Mouse (Mus musculus): ENCODE measurements at regions not wholly inside any gene's neighbourhood (a gene's known extent, or its start where the extent isn't known, plus 50 kb on each side); places are given as distances from the start of the nearest gene placed in this dataset.

DNA sequence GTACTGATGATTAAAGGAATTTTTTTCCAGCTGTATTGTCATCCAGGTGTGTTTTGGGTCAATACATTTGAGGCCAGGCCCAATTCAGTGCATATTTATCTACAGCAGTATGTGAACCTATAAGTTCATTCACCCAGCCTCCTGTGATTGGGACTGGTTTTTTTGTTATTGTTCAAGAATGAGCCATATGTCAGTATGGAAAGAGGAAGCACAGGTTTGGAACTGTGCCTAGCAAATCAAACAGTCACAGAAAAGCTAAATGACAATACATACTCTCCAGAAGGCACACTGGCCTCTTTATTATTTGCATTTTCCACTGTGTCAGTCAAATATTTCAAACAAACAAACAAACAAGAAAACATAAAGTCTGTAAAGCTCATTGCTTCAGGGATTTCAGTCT lies 134.7 kb downstream of the Rnd3 start:
- in situ Hi-C loops (cut with MboI, MseI): loop anchor here (5.0 kb wide), 1 partner anchor 47 kb away; no protein-coding TSS in a partner anchor

- in situ Hi-C loops (cut with MboI, MseI): loop anchor here (5.0 kb wide), 1 partner anchor 46 kb away; no protein-coding TSS in a partner anchor
Measured at GRCm38 (mm10) chr2:51013090-51013489, 135.8 kb downstream of the Rnd3 start.

- in situ Hi-C loops (cut with MboI, MseI): no loop called here
Measured at GRCm38 (mm10) chr2:51008251-51008533, 140.7 kb downstream of the Rnd3 start.

GRCm38 (mm10) chr2:51007409-51008250 lies 141.3 kb downstream of the Rnd3 start:
- in situ Hi-C loops (cut with MboI, MseI): no loop called here

DNA sequence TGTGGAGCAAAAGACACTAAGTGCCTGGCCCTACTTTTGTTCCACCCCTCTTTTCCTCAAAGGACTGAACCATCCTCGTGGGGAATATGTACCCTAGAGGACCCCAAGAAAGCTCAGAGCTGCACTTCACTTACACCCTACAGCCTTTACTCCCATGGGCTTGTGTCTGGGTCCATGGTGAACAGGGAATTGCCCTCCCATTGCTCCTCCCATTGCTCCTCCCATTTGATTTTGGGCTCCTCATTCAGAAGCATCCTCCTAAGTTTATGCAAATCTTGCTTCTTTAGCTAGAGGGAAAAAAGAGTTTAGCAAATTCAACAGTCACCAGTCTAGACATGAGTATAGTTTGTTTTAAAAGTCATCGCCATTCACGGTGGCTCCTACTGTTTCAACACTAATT lies 142.1 kb downstream of the Rnd3 start:
- in situ Hi-C loops (cut with MboI, MseI): no loop called here

GRCm38 (mm10) chr2:51001548-51001947 lies 147.4 kb downstream of the Rnd3 start:
- in situ Hi-C loops (cut with MboI, MseI): no loop called here

- in situ Hi-C loops (cut with MboI, MseI): no loop called here
Measured at GRCm38 (mm10) chr2:50983883-50984410, 165.0 kb downstream of the Rnd3 start.

DNA sequence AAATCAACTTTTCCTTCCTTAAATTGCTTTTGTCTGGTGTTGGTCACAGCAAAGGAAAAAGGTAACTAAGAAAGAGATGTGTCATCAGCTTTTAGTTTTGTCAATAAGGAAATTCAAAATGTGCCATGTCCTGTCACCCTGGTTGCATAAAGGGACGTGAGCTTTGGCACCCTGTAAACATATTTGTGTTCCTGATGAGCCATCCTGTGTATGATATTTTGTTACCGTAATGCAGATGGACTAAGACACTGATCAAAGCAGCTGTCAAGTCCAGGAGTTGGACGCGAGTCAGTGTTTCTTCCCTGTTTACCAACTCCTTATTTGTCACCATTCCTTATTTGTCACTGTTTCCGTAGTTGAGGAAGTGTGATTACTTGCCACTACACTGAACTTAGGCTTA lies 166.3 kb downstream of the Rnd3 start:
- in situ Hi-C loops (cut with MboI, MseI): no loop called here

GRCm38 (mm10) chr2:50978356-50978755 lies 170.6 kb downstream of the Rnd3 start:
- in situ Hi-C loops (cut with MboI, MseI): no loop called here

- in situ Hi-C loops (cut with MboI, MseI): no loop called here
Measured at GRCm38 (mm10) chr2:50971131-50971825, 177.6 kb downstream of the Rnd3 start.

GRCm38 (mm10) chr2:50968382-50968781 lies 180.5 kb downstream of the Rnd3 start:
- in situ Hi-C loops (cut with MboI, MseI): loop anchor here (5.0 kb wide), 1 partner anchor 44 kb away; no protein-coding TSS in a partner anchor

DNA sequence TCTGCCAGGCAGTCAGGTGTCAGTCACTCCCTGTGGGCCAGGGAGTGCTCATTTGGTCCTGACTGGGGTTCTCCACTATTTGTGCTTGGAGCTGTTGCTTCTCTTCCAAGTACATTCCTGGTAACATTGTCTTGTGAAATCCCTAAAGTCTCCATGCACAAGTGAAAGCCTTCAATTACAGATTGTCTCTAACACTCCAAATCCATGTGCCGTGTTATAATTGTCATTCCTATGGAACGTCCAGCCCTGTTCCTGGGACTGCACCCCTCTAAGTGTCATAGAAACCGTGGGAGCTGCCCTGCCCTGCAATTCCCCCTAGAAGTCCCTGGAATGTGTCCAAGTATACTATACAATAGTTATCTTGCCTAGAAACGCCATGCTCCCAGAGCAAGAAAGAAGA lies 181.1 kb downstream of the Rnd3 start:
- in situ Hi-C loops (cut with MboI, MseI): loop anchor here (5.0 kb wide), 1 partner anchor 44 kb away; no protein-coding TSS in a partner anchor

DNA sequence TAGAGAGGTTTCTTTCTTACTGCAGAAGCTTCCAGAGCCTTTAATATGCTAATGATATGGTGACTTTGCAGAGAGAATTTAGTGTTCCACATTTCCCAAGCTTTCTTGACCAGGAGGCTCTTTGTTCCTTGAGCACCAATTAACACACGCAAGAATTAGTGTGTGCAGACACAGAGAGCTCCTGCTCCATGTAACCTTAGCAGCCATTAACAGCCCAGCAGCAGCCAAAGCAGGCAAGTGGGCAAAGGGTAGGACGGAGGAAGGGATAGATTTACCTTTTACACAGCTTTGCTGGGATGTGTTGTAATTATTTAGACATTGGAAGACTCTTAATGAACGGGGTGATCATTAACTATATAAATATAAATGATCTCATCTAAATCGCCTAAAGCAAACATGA lies 181.8 kb downstream of the Rnd3 start:
- in situ Hi-C loops (cut with MboI, MseI): loop anchor here (5.0 kb wide), 1 partner anchor 45 kb away; no protein-coding TSS in a partner anchor

DNA sequence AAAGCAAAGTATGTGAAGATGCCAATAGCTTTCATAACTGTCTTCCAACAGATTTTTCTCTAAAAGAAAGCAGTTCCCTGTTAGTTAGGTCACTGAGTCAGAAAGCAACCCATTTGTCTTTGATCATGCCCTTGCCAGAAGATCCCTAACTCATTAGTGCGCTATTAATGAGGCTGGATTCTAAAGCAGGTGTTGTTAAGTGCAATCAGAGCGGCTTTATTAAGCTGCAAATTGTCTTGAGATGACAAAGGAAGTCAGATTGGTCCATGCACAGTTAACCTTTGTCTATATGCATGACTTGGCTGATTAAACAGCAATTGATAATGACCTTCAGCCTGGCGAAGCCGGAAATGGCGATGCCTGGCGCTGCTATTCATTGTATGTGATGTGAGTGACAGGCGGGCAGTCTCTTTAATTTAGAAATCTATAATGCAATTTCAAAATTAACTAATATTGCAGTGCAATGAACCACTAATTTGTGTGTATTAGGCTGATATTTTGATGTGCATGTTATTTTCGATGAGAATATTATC lies 183.4 kb downstream of the Rnd3 start:
- in situ Hi-C loops (cut with MboI, MseI): loop anchor here (5.0 kb wide), 1 partner anchor 47 kb away; no protein-coding TSS in a partner anchor

DNA sequence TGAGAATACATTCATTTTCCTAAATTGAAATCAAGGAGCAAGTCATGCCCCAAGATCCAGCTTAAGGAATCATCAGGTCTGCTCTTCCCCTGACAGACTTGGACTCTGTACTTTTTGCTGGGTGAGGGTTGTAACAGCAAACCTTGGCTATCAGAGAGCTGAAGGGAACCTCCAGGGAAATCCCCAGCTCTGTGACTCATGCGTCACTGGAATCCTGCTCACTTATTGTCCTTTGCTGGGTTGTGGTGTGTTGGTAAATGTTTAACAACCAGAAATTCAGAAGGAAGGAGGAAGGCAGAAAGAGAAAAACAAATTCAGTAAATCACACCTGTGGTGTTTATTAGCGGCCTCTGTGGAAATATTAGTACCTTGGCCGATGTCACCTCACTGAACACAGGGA lies 184.8 kb downstream of the Rnd3 start:
- in situ Hi-C loops (cut with MboI, MseI): no loop called here

DNA sequence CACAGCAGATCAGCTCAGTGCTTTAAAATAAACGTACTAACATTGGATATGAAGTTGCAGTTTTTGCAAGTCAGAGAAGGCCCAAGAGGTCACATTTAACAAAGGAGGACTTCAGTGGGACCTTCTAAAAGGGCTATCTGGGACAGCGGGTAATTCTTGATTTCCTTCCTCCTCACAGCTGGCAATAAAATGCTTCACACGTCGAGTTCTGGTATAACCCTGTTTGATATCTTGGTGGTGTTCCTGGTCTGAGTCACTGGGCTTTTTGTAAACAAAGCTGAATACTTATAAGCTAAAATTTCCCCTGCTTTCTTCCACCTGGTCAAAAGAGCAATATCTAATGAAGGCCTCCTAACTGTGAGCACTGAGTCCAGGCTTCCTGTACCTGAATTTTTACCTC lies 187.9 kb downstream of the Rnd3 start:
- in situ Hi-C loops (cut with MboI, MseI): no loop called here

DNA sequence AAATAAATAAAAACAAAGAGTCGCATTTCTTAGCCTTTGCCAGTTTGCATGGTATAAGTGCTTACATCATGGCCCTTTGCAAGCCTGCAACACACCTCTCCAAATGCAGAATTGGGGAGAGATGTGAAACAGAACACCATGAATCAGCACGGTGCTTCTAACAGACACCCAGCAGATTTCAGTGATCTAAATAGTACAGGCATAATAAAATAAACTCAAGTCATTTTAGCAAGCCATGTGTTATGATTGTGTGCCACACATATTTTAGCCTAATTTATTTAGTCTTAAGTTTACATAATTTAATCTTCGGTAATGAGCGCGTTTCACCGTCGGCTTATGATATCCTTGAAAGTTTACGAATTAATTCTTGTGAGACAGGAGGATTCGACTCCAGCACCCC lies 189.6 kb downstream of the Rnd3 start:
- in situ Hi-C loops (cut with MboI, MseI): no loop called here

- in situ Hi-C loops (cut with MboI, MseI): no loop called here
Measured at GRCm38 (mm10) chr2:50954361-50955066, 194.4 kb downstream of the Rnd3 start.

GRCm38 (mm10) chr2:50951027-50951426 lies 197.9 kb downstream of the Rnd3 start:
- in situ Hi-C loops (cut with MboI, MseI): no loop called here

DNA sequence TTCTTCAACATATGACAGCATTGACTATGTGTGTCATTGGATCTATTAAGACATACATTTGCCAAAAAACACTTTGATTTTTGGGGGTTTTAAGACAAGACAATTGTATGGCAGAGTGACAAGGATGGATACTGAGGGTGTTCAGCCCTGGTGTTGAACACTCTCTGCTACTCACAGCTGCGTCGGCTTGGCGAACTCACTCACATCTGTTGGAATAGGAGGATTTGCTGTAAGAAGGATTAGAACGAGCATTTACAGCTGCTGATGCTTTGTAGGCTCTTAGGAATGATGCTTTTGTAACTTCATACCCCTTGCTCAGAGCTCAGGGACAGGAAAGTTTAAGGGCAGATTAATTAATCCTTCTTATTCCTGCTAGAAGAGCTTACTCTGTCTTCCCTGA lies 199.2 kb downstream of the Rnd3 start:
- in situ Hi-C loops (cut with MboI, MseI): loop anchor here (10.0 kb wide), 1 partner anchor 1825 kb away; no protein-coding TSS in a partner anchor

DNA sequence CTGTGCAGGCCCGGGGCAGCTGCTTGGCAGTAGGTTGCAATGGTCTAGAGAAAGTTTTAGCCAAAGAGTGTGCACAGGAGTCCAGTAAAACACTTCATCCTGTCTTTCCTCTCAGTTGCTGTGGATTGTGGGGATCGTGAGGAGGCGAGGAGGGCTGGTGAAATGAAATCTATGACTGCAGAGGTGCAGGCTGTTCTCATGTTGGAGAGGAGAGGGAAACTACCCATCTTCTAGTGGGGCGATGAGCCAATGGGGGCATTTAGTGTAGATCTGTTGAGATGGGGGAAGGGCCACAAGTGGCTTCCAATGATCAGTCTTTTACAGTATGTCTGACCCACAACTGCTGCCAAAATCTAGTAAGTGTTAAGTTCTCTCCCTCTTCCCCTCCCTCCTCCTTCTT lies 203.4 kb downstream of the Rnd3 start:
- in situ Hi-C loops (cut with MboI, MseI): loop anchor here (10.0 kb wide), 1 partner anchor 1821 kb away; no protein-coding TSS in a partner anchor

Data from T-helper 1 cell (primary cell).